Mouse (Mus musculus): ENCODE data around the gene Man2a1.

GRCm38 (mm10) chr17:64748131-64748530, 147.6 kb downstream of the Man2a1 start:
- TF ChIP-seq POLR2A (IDR thresholded peaks at IDR 0.05; ENCODE audit: low read depth, low read length) = no peak
- TF ChIP-seq CTCF (IDR thresholded peaks at IDR 0.05; ENCODE audit: borderline replicate concordance, insufficient read depth, low read length) = no peak

Measured in embryonic fibroblast, embryonic 13.5 days (primary cell).